Mouse (Mus musculus): ENCODE measurements around the gene P2ry14. TPM values are rescaled to one million over a fixed set of nuclear protein-coding genes. Genes with fewer than 3 reads are reported as not detected.

The P2ry14 gene
- total and polyA plus RNA-seq, 3 experiments = 0.08 to 0.13 TPM; not detected in 1

GRCm38 (mm10) chr3:59128681-59129080 lies 24.7 kb downstream of the P2ry14 start:
- Histone ChIP-seq H3K9ac (ENCODE audit: control insufficient read depth, low read depth, low read length, poor library complexity, severe bottlenecking) (no peak overlapping the region), H3K27me3 (ENCODE audit: control insufficient read depth in 1 of 2, insufficient read depth in 2 of 2, low read length in 2 of 2) (no peaks in the 10 kb centered on the region), H3K4me1 (ENCODE audit: control insufficient read depth in 1 of 2, insufficient read depth in 2 of 2, low read length in 2 of 2) (peaks cover 0 to 30% of the 10 kb centered on the region in 2 experiments; a peak in 3 of 4 replicates), H3K36me3 (ENCODE audit: control insufficient read depth in 1 of 2, insufficient read depth in 2 of 2, low read length in 2 of 2) (peaks cover 0 to 36% of the 10 kb centered on the region in 2 experiments; a peak in 2 of 4 replicates), H3K27ac (ENCODE audit: control insufficient read depth, low read depth, low read length) (no peak overlapping the region), H3K4me3 (ENCODE audit: control insufficient read depth in 1 of 2, insufficient read depth in 1 of 2, low read depth in 2 of 2, low read length in 2 of 2) (no peak overlapping the region), H3K9me3 (replicated peaks; ENCODE audit: insufficient read depth, low read length) (no peaks in the 10 kb centered on the region), H3K79me2 (ENCODE audit: control insufficient read depth, insufficient read depth, low read length, poor library complexity) (no peaks in the 10 kb centered on the region)
- no peak for DNase-seq (ENCODE audit: low read depth, low spot score)
- TF ChIP-seq USF2 (IDR thresholded peaks at IDR 0.05; ENCODE audit: borderline replicate concordance in 1 of 2, insufficient read depth in 1 of 2, low read depth in 1 of 2, low read length in 2 of 2) (no peak), MYB (IDR thresholded peaks at IDR 0.05; ENCODE audit: low read depth, low read length) (no peak), GABPA (IDR thresholded peaks at IDR 0.05; ENCODE audit: low read depth, low read length) (no peak), ZKSCAN1 (IDR thresholded peaks at IDR 0.05; ENCODE audit: low read depth, low read length) (no peak), POLR2AphosphoS5 (IDR thresholded peaks at IDR 0.05; ENCODE audit: borderline replicate concordance, low read depth, low read length) (no peak), UBTF (IDR thresholded peaks at IDR 0.05; ENCODE audit: borderline replicate concordance, insufficient read depth, low read depth, low read length) (no peak), NRF1 (IDR thresholded peaks at IDR 0.05; ENCODE audit: insufficient read depth, low read depth, low read length, poor library complexity, severe bottlenecking) (no peak), RAD21 (IDR thresholded peaks at IDR 0.05; ENCODE audit: low read depth, low read length) (no peak), MAZ (IDR thresholded peaks at IDR 0.05; ENCODE audit: low read depth, low read length) (no peak)

GRCm38 (mm10) chr3:59125783-59126555 lies 27.4 kb downstream of the P2ry14 start:
- Histone ChIP-seq H3K4me1 (ENCODE audit: control insufficient read depth in 1 of 2, insufficient read depth in 2 of 2, low read length in 2 of 2) (peaks cover 11 to 25% of the 10 kb centered on the region in 2 experiments), H3K79me2 (ENCODE audit: control insufficient read depth, insufficient read depth, low read length, poor library complexity) (no peaks in the 10 kb centered on the region), H3K9ac (ENCODE audit: control insufficient read depth, low read depth, low read length, poor library complexity, severe bottlenecking) (no peak overlapping the region; the same call in 1 of the 2 replicates), H3K4me3 (ENCODE audit: control insufficient read depth in 1 of 2, insufficient read depth in 1 of 2, low read depth in 2 of 2, low read length in 2 of 2) (peak overlapping the region; percentile 9 to 17; a peak in 2 of 4 replicates), H3K27ac (ENCODE audit: control insufficient read depth, low read depth, low read length) (no peak overlapping the region; the same call in 1 of the 2 replicates), H3K27me3 (ENCODE audit: control insufficient read depth in 1 of 2, insufficient read depth in 2 of 2, low read length in 2 of 2) (no peaks in the 10 kb centered on the region), H3K9me3 (replicated peaks; ENCODE audit: insufficient read depth, low read length) (no peaks in the 10 kb centered on the region), H3K36me3 (ENCODE audit: control insufficient read depth in 1 of 2, insufficient read depth in 2 of 2, low read length in 2 of 2) (peaks cover 0 to 25% of the 10 kb centered on the region in 2 experiments; a peak in 2 of 4 replicates)
- peak; percentile 66 for DNase-seq (ENCODE audit: low read depth, low spot score)
- no peak for TF ChIP-seq USF2 (IDR thresholded peaks at IDR 0.05; ENCODE audit: borderline replicate concordance in 1 of 2, insufficient read depth in 1 of 2, low read depth in 1 of 2, low read length in 2 of 2)
- peak; percentile 76 for TF ChIP-seq GATA1 (IDR thresholded peaks at IDR 0.05; ENCODE audit: low read depth, low read length)
- TF ChIP-seq CTCF (IDR thresholded peaks at IDR 0.05 in 2 of 3, conservative IDR thresholded peaks at IDR 0.05 in 1 of 3; ENCODE audit: control insufficient read depth in 1 of 3, insufficient read depth in 1 of 3, low read depth in 2 of 3, low read length in 3 of 3, poor library complexity in 1 of 3, severe bottlenecking in 1 of 3) = no peak
- peak; percentile 59 for TF ChIP-seq ETS1 (IDR thresholded peaks at IDR 0.05; ENCODE audit: low read depth, low read length)
- no peak for TF ChIP-seq POLR2AphosphoS2 (IDR thresholded peaks at IDR 0.05; ENCODE audit: low read length)
- TF ChIP-seq MYB (IDR thresholded peaks at IDR 0.05; ENCODE audit: low read depth, low read length) = no peak
- TF ChIP-seq USF1 (IDR thresholded peaks at IDR 0.05; ENCODE audit: low read depth, low read length) = no peak
- no peak for TF ChIP-seq E2F4 (IDR thresholded peaks at IDR 0.05; ENCODE audit: borderline replicate concordance, low read depth, low read length)
- TF ChIP-seq SIN3A (IDR thresholded peaks at IDR 0.05; ENCODE audit: low read length) = no peak
- TF ChIP-seq MAFK (IDR thresholded peaks at IDR 0.05; ENCODE audit: borderline replicate concordance, low read depth, low read length) = no peak
- TF ChIP-seq RCOR1 (IDR thresholded peaks at IDR 0.05; ENCODE audit: low read depth, low read length) = 0 out of 2 replicates have a peak, but pooled peaks have one; percentile 26
- TF ChIP-seq UBTF (IDR thresholded peaks at IDR 0.05; ENCODE audit: borderline replicate concordance, insufficient read depth, low read depth, low read length) = no peak
- no peak for TF ChIP-seq RAD21 (IDR thresholded peaks at IDR 0.05; ENCODE audit: low read depth, low read length)
- no peak for TF ChIP-seq CHD2 (IDR thresholded peaks at IDR 0.05; ENCODE audit: low read length)
- no peak for TF ChIP-seq CHD1 (IDR thresholded peaks at IDR 0.05; ENCODE audit: low read depth, low read length)
- TF ChIP-seq KAT2A (conservative IDR thresholded peaks at IDR 0.05; ENCODE audit: low read depth, low read length) = no peak
- TF ChIP-seq SMC3 (IDR thresholded peaks at IDR 0.05; ENCODE audit: low read depth, low read length) = no peak
- TF ChIP-seq NRF1 (IDR thresholded peaks at IDR 0.05; ENCODE audit: insufficient read depth, low read depth, low read length, poor library complexity, severe bottlenecking) = no peak
- peak; percentile 53; the same call in 1 of the 2 replicates for TF ChIP-seq MXI1 (IDR thresholded peaks at IDR 0.05; ENCODE audit: low read depth, low read length)
- TF ChIP-seq TCF12 (IDR thresholded peaks at IDR 0.05; ENCODE audit: low read depth, low read length) = peak; percentile 68; the same call in 1 of the 2 replicates
- no peak for TF ChIP-seq MEF2A (IDR thresholded peaks at IDR 0.05; ENCODE audit: extremely low read depth, insufficient replicate concordance, low read depth, low read length, poor library complexity, severe bottlenecking)
- TF ChIP-seq POLR2A (IDR thresholded peaks at IDR 0.05; ENCODE audit: control insufficient read depth in 1 of 2, insufficient read depth in 1 of 2, low read depth in 1 of 2, low read length in 2 of 2, poor library complexity in 1 of 2) = no peak
- no peak for TF ChIP-seq NELFE (IDR thresholded peaks at IDR 0.05; ENCODE audit: low read depth, low read length)
- no peak for TF ChIP-seq POLR2AphosphoS5 (IDR thresholded peaks at IDR 0.05; ENCODE audit: borderline replicate concordance, low read depth, low read length)
